Mouse (Mus musculus) activated CD4-positive, CD25-positive, alpha-beta regulatory T cell (primary cell): ENCODE results near the gene Slc22a23. TPM values are rescaled to one million over a fixed set of nuclear protein-coding genes. Genes with fewer than 3 reads are reported as not detected.

ENCODE experiments used
- polyA plus RNA-seq, 2 experiments: library from polyadenylated mRNA; unstranded; fragments of 100-300 nt; shearing (Covaris generic); gene quantifications; one replicate each; pipeline ENCODE4 v1.2.1; 2017

The Slc22a23 gene
- under 1 TPM; 0.07 to 0.84 TPM for polyA plus RNA-seq

DNA sequence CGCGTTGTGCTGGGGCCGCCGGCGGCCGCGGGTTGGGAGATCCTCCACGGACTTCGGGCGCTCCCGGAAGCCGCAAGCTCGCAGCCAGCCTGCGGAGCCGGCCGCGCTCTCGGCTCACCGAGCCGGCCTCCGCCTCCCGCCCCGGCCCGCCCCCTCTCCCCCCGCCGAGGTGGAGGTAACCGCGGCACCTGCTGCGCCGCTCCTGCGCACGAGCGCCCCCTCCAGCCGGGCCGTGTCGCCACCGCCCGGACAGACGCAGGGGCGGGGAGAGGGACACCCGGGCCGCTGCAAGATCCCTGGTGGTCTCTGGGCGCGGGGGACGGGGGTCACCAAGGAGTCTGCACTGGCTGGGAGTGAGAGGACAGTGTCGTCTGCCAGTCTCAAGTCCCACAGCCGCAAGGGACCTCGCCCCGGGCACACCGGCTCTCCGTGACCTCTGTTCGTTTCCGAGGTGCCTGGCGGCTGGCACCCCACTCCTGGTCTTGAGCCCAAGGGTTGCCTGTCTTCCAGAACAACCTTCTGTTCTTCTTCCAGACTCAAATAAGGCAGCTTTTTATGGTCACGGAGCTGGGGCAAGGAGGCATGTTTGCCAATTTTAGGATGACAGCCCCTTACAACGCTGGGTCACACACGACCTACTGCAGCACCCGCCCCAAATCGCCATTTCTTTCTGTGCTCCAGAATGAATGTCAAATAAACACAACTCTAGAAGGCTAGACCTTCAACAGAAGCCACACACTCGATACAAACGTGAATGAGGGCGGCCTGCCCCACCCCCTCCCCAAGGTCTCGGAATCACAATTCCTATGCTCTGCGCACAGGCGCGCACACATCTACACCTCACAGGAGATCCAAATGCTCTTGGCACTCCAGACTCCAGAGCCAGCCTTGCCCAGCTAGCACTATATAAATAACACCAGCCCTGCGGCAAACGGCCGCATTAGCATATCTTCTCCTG lies at the start of gene Slc22a23:
Gene Slc22a23, minus strand, starts transcription at position 55 of the 958 bp plus-strand sequence.

DNA sequence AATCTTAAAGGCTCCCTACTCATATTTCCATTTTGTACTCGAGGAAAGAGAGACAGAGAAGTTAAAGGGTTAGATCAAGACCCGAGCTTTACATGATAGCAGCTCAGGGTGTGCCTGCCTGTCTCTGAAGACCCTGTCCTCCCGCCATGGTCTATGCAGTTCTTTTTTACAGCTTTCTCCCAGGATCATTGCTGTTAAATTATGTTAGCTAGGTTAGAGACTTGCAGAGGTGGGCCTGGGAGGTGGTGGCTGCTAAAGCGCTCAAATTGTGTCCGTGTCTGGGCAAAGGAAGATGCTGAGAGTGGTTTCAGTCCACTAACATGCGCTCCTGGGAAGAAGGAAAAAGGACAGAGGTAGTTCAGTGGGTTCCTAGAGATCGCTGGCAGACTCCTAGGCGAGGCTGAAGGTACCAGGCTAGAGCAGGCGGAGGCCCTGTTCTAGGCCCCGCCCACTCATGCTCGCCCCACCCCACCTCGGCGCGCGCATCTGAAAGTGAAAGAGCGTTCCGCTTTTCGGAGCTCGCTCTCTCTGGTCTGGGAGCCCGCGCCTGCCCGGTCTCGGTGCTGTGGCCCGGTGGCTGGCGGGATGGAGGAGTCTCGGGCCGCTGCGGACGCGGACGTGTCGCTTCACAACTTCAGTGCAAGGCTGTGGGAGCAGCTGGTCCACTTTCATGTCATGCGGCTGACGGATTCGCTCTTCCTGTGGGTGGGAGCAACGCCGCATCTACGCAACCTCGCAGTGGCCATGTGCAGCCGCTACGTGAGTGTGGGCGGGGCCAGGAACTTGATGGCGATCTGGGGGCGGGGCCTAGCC lies 182.3 kb downstream of the Slc22a23 start, which contains the start of gene Psmg4:
Gene Psmg4, plus strand, starts transcription at position 474 of the 813 bp plus-strand sequence.

DNA sequence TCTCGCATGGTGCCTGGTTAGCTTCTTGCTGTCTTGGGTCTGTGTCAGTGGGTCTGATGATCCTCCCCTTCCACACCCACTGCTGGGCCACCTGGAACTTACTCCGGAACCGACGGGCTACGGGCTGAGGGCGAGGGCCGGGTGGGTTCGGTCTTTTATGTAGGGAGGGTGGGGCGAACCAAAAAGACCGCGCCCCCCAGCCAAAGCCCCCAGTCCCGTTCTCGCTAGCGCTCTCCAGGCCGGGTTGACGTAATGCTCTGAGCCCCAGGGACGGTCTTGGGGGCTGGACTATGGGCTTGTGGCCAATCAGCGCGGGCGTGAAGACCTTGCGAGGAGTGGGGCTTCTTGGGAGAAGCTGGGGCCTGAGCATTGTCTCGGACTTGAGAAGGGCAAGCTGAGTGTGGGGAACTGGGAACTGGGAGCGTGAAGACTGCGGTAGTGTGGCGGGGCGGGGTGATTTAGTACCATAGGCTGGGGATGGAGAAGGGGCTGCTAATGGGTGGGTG lies 214.7 kb downstream of the Slc22a23 start, which contains the start of gene Tubb2b:
Gene Tubb2b, minus strand, starts transcription at position 241 of the 506 bp plus-strand sequence.

Other genes with a start within 250 kb of the Slc22a23 start
- 1 to 10 TPM in 1 of 2 experiments, under 1 TPM in 1; 0.91 to 2.0 TPM for gene Tubb2b, start 214.7 kb downstream of the Slc22a23 start, polyA plus RNA-seq
- 10 to 100 TPM; 71.8 to 97.2 TPM for gene Psmg4, start 182.2 kb downstream of the Slc22a23 start, polyA plus RNA-seq